Mouse (Mus musculus) ES-Bruce4 (cell line): Measurements from ENCODE around the gene Iqsec2. TPM values are rescaled to one million over a fixed set of nuclear protein-coding genes. Genes with fewer than 3 reads are reported as not detected.

ENCODE experiments used
- H3K27ac ChIP-seq: 2 replicates; pipeline ENCODE4 v1.5.1; 2012; ENCODE audit warnings: low read length, inconsistent platforms; ENCODE audit not compliant: insufficient read depth
- H3K27me3 ChIP-seq: 2 replicates; pipeline ENCODE4 v1.6.1; 2012; ENCODE audit warnings: mild to moderate bottlenecking, low read length, inconsistent platforms; ENCODE audit not compliant: control insufficient read depth, poor library complexity, insufficient read depth, severe bottlenecking
- H3K36me3 ChIP-seq: 2 replicates; pipeline ENCODE4 v1.6.1; 2012; ENCODE audit warnings: inconsistent platforms, mild to moderate bottlenecking, low read length, moderate library complexity; ENCODE audit not compliant: control insufficient read depth, poor library complexity, insufficient read depth, severe bottlenecking
- H3K4me1 ChIP-seq: one replicate; pipeline ENCODE4 v1.8.1; 2011; ENCODE audit warnings: low read length; ENCODE audit not compliant: control insufficient read depth, insufficient read depth
- H3K4me3 ChIP-seq: 2 replicates; pipeline ENCODE4 v1.5.1; 2011; ENCODE audit warnings: low read depth, mild to moderate bottlenecking, low read length
- H3K9ac ChIP-seq: 2 replicates; pipeline ENCODE4 v1.6.1; 2012; ENCODE audit warnings: low read depth, mild to moderate bottlenecking, inconsistent platforms; ENCODE audit not compliant: poor library complexity, severe bottlenecking
- H3K9me3 ChIP-seq: replicated peaks from 2 replicates; pipeline ENCODE4 v1.6.1; 2012; ENCODE audit warnings: mild to moderate bottlenecking, low read length, inconsistent platforms; ENCODE audit not compliant: control insufficient read depth, poor library complexity, insufficient read depth, severe bottlenecking
- CTCF ChIP-seq: IDR thresholded peaks from one replicate; pipeline ENCODE4 v1.8.1; 2011; ENCODE audit warnings: low read depth, low read length
- EP300 ChIP-seq: IDR thresholded peaks from 2 replicates; pipeline ENCODE4 v1.6.1; 2011; ENCODE audit warnings: low read depth, low read length; ENCODE audit not compliant: insufficient read depth
- POLR2A ChIP-seq: IDR thresholded peaks from one replicate; pipeline ENCODE4 v1.8.1; 2011; ENCODE audit warnings: low read length; ENCODE audit not compliant: insufficient read depth
- polyA plus RNA-seq: library from polyadenylated mRNA; stranded (reverse); fragments of >200 nt; gene quantifications from 2 replicates; pipeline ENCODE4 v1.2.4, GENCODE M21; 2011; ENCODE audit warnings: low read depth; ENCODE audit not compliant: missing spikeins, insufficient read depth, insufficient read length

Gene Iqsec2
- polyA plus RNA-seq, 1 experiment, result 4.3 TPM

GRCm38 (mm10) chrX:152191266-152191665, 47.2 kb downstream of the Iqsec2 start:
- Histone ChIP-seq H3K4me1 (no peaks in the 10 kb centered on the region), H3K27me3 (no peaks in the 10 kb centered on the region)

DNA sequence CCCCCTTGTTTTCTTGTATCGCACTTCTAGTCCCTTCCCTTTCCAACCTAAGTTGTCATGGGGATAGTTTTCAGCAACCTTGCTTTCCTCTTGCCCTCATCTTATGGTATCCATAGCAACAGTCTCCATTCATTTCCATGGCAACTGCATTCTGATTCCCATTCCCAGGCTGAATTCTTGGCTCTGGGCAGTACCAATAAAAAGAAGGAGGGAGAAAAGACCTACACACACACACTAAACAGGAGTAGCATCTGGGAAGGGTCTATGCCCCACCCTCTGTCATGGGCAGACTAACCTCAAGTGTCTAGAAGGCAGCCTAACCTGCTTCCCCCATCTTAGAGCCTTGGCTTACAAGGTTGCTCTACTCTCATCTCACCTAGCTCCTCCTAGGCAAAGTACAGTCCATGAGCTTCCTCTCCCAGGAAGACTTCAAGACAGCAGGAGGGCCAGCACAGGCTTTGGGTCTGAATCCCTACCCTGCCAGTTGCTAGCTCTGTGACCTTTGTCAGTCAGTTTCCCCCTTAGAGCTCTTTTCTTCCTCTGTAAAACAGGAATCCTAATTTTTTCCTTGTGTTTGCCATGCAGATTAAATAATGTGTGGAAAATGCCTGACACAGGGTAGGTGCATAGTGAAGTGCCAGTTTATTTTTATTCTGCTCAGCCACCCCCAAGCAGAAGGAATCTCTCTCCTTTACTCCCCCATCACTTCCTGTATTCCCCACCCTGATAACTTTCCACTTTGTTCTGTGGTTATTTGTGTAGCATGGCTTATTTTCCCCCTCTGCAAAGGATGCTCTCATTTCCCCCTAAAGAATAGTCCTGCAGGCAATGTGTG, 54.0 kb downstream of the Iqsec2 start:
- no peaks in the 10 kb centered on the region for H3K27me3 ChIP-seq
- TF ChIP-seq EP300, result no peak
- no peak for TF ChIP-seq CTCF
- TF ChIP-seq POLR2A, result no peak

More at GRCm38 (mm10) chrX:152191266-152191665, 47.2 kb downstream of the Iqsec2 start:
- H3K36me3 ChIP-seq, result no peaks in the 10 kb centered on the region
- H3K9me3 ChIP-seq, result no peaks in the 10 kb centered on the region
- H3K9ac ChIP-seq, result no peak overlapping the region
- H3K27ac ChIP-seq, result no peak overlapping the region
- TF ChIP-seq CTCF (no peak), POLR2A (no peak), EP300 (no peak)
- H3K4me3 ChIP-seq, result no peak overlapping the region

DNA sequence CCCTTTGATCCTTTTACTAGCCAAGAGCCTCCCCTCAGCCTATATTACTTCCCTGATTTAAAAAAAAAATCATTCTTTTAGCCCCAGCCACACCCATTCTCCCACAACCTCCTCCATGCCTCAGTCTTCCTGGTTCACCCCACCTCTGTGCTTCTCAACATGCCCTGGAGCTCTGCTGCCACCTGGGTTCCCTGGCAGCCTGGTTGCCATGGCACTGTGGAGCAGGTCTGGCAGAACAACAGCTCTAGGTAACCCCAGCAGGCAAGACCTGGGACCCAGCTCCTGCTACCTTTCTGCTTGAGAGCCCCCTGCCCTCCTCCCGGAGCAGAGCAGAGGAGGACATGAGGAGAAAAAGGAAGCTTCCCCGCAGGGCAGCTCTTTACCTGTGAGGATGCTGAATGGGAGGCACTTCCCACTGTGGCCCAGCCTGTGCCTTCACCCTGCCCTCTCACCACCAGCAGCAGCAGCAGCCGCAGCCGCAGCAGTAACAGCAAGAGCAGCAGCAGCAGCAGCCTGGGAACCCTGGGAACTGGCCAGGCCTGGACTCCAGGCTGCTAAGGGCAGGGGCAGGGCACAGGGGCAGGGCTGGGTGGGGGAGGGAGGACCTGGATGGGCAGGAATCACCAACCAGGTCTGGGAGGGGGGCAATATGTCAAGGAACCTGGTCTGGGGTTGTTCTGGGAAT, 57.8 kb downstream of the Iqsec2 start:
- no peak overlapping the region for H3K27ac ChIP-seq

More for the DNA sequence above, 54.0 kb downstream of the Iqsec2 start:
- no peaks in the 10 kb centered on the region for H3K36me3 ChIP-seq
- H3K4me3 ChIP-seq, result no peak overlapping the region
- peaks cover 2% of the 10 kb centered on the region for H3K4me1 ChIP-seq
- H3K9ac ChIP-seq, result no peak overlapping the region
- no peak overlapping the region for H3K27ac ChIP-seq
- H3K9me3 ChIP-seq, result no peaks in the 10 kb centered on the region

GRCm38 (mm10) chrX:152202422-152203103, 58.5 kb downstream of the Iqsec2 start:
- no peaks in the 10 kb centered on the region for H3K9me3 ChIP-seq
- no peak overlapping the region for H3K9ac ChIP-seq
- no peaks in the 10 kb centered on the region for H3K27me3 ChIP-seq
- H3K4me1 ChIP-seq, result peaks cover 2% of the 10 kb centered on the region
- TF ChIP-seq CTCF (no peak), POLR2A (no peak), EP300 (no peak)
- H3K36me3 ChIP-seq, result no peaks in the 10 kb centered on the region
- no peak overlapping the region for H3K27ac ChIP-seq
- no peak overlapping the region for H3K4me3 ChIP-seq

More for the DNA sequence above, 57.8 kb downstream of the Iqsec2 start:
- TF ChIP-seq CTCF, result no peak
- no peak for TF ChIP-seq EP300
- TF ChIP-seq POLR2A, result no peak
- Histone ChIP-seq H3K36me3 (no peaks in the 10 kb centered on the region), H3K4me3 (no peak overlapping the region), H3K9ac (no peak overlapping the region), H3K4me1 (peaks cover 2% of the 10 kb centered on the region), H3K9me3 (no peaks in the 10 kb centered on the region), H3K27me3 (no peaks in the 10 kb centered on the region)

DNA sequence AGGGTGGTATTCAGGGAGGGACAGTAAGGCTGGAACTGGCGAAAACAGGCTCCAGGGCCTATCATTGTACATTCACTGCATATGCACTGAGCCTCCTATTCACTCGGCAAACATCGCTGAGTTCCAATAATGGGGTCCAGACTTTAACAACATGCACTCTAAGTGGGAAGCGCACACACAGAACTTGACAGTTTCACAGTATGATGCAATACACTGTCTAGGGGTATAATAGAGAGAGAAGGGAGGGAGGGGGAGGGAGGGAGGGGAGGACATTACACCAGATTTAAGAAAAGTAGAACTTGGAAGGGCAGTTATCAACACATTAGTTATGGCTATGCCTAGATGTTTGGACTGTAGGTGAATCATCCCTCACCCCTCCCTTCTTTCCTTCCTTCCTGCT, 59.2 kb downstream of the Iqsec2 start:
- no peaks in the 10 kb centered on the region for H3K27me3 ChIP-seq

More for the DNA sequence above, 59.2 kb downstream of the Iqsec2 start:
- no peaks in the 10 kb centered on the region for H3K9me3 ChIP-seq
- no peak overlapping the region for H3K27ac ChIP-seq
- no peak overlapping the region for H3K4me3 ChIP-seq
- no peak overlapping the region for H3K9ac ChIP-seq
- H3K36me3 ChIP-seq, result no peaks in the 10 kb centered on the region
- TF ChIP-seq POLR2A (no peak), EP300 (no peak), CTCF (no peak)
- H3K4me1 ChIP-seq, result peaks cover 2% of the 10 kb centered on the region
